In genomic region chr5:119550916-119551315, GRCm38 (mm10) we compare ENCODE assay signal across 32 mouse cellular contexts.
DNase-seq lines count a peak whose midpoint lies in the region; ATAC-seq lines count a peak whose summit lies in the region.
"Had no signal": no experiment of that assay in that cellular context is flagged by ENCODE, and none has a peak within 500 bp of the region (broad histone marks: within the 10 kb centered on the region; RNA-seq: fewer than 3 reads in every experiment).

No protein-coding gene starts in this region.

- no peak overlapping the region for H3K9ac ChIP-seq in embryonic facial prominence, embryonic 12.5 days
- H3K9ac ChIP-seq in limb, embryonic 13.5 days: no peak overlapping the region
- H3K9ac ChIP-seq: embryonic facial prominence, embryonic 13.5 days; forebrain, embryonic 15.5 days; hindbrain, embryonic 13.5 days; liver, embryonic 15.5 days; lung, embryonic 15.5 days; midbrain, embryonic 12.5 days; neural tube, embryonic 13.5 days had no signal

- WGBS in embryonic facial prominence, embryonic 12.5 days: 6% methylated on average over 6 of the region's 6 CpGs
- WGBS in limb, embryonic 13.5 days: 23% methylated on average over 6 of the region's 6 CpGs

- ATAC-seq in embryonic facial prominence, embryonic 12.5 days (ENCODE audit: insufficient number of reproducible peaks, insufficient read depth, low FRiP score, low TSS enrichment): no peak
- ATAC-seq in limb, embryonic 13.5 days (ENCODE audit: low FRiP score, low read depth): peak; percentile 58; the same call in 1 of the 2 replicates
- ATAC-seq: forebrain, embryonic 15.5 days; intestine, embryonic 16.5 days; Patski had no signal

- no peaks in the 10 kb centered on the region for H3K36me3 ChIP-seq in embryonic facial prominence, embryonic 12.5 days
- H3K36me3 ChIP-seq in limb, embryonic 13.5 days: no peaks in the 10 kb centered on the region
- H3K36me3 ChIP-seq: embryonic facial prominence, embryonic 13.5 days; forebrain, embryonic 15.5 days; G1E; hindbrain, embryonic 13.5 days; liver, embryonic 15.5 days; lung, embryonic 15.5 days; midbrain, embryonic 12.5 days; neural tube, embryonic 13.5 days had no signal

- H3K4me2 ChIP-seq in embryonic facial prominence, embryonic 12.5 days (replicated peaks): no peak overlapping the region
- no peak overlapping the region for H3K4me2 ChIP-seq in limb, embryonic 13.5 days (replicated peaks)
- H3K4me2 ChIP-seq: embryonic facial prominence, embryonic 13.5 days; forebrain, embryonic 15.5 days; heart, embryonic 11.5 days; hindbrain, embryonic 13.5 days; liver, embryonic 15.5 days; lung, embryonic 15.5 days; midbrain, embryonic 12.5 days; neural tube, embryonic 13.5 days had no signal

- peak; percentile 28 for DNase-seq in embryo, embryonic 11 days
- no peak for DNase-seq in embryo, embryonic 10 days (ENCODE audit: low spot score)
- peak; percentile 26 for DNase-seq in ES-CJ7 (ENCODE audit: low read depth, low spot score)
- no peak for DNase-seq in heart, postnatal 4 days
- no peak for DNase-seq in layer of hippocampus, postnatal 25 days (ENCODE audit: extremely low spot score in 1 of 2, low spot score in 1 of 2)
- DNase-seq: adrenal gland, postnatal 14 days; cerebellum, adult 18-20 months; cerebellum, postnatal 14 days; gastrocnemius, postnatal 36 days; heart, adult 18-20 months; heart, postnatal 36 days; kidney, adult 8-10 months; layer of hippocampus, adult 9-11 months; right cerebral cortex, postnatal 25 days; thymus, postnatal 14 days had no signal

- H3K27me3 ChIP-seq in embryonic facial prominence, embryonic 12.5 days: no peaks in the 10 kb centered on the region
- H3K27me3 ChIP-seq in limb, embryonic 13.5 days: peaks cover 43% of the 10 kb centered on the region
- H3K27me3 ChIP-seq: CH12.LX; forebrain, embryonic 15.5 days; liver, embryonic 15.5 days; lung, embryonic 15.5 days; Patski had no signal

- no peak overlapping the region for H3K4me3 ChIP-seq in embryonic facial prominence, embryonic 12.5 days
- no peak overlapping the region for H3K4me3 ChIP-seq in limb, embryonic 13.5 days
- H3K4me3 ChIP-seq: embryonic facial prominence, embryonic 13.5 days; erythroblast, embryonic 14.5 days; forebrain, embryonic 15.5 days; hindbrain, embryonic 13.5 days; left cerebral cortex, adult 2 months; liver, embryonic 15.5 days; lung, embryonic 15.5 days; midbrain, embryonic 12.5 days; neural tube, embryonic 13.5 days had no signal

- H3K4me1 ChIP-seq in embryonic facial prominence, embryonic 12.5 days: peaks cover 14% of the 10 kb centered on the region; the same call in 1 of the 2 replicates
- peaks cover 30% of the 10 kb centered on the region for H3K4me1 ChIP-seq in limb, embryonic 13.5 days
- H3K4me1 ChIP-seq: liver, embryonic 15.5 days had no signal

- 0 out of 2 replicates have a peak overlapping the region, but pooled peaks have one; percentile 14 for H3K27ac ChIP-seq in embryonic facial prominence, embryonic 12.5 days
- peak overlapping the region; percentile 66; the same call in 1 of the 2 replicates for H3K27ac ChIP-seq in limb, embryonic 13.5 days
- H3K27ac ChIP-seq: embryonic facial prominence, embryonic 13.5 days; forebrain, embryonic 15.5 days; hindbrain, embryonic 13.5 days; kidney, postnatal 0 days; left cerebral cortex, adult 2 months; liver, embryonic 15.5 days; lung, embryonic 15.5 days; midbrain, embryonic 12.5 days; neural tube, embryonic 13.5 days had no signal

- H3K9me3 ChIP-seq in embryonic facial prominence, embryonic 12.5 days: peaks cover 7% of the 10 kb centered on the region
- H3K9me3 ChIP-seq in limb, embryonic 13.5 days: peaks cover 13% of the 10 kb centered on the region
- H3K9me3 ChIP-seq: forebrain, embryonic 15.5 days; hindbrain, embryonic 13.5 days; lung, embryonic 15.5 days; midbrain, embryonic 12.5 days; neural tube, embryonic 13.5 days had no signal

Comparison
In these comparisons a context has a peak if more than half of its experiments do, and no peak if none do; other contexts are left out.
1. DNase-seq: peak in embryo, embryonic 11 days (single experiment) and ES-CJ7 (single experiment); none in embryo, embryonic 10 days (single experiment), heart, postnatal 4 days (single experiment) and layer of hippocampus, postnatal 25 days (0 of 2).